Mouse (Mus musculus) intestine, embryonic 16.5 days (tissue): ENCODE measurements around the gene Rpl19. TPM values are rescaled to one million over a fixed set of nuclear protein-coding genes. Genes with fewer than 3 reads are reported as not detected.
A peak's percentile ranks its signal among the peaks of the same experiment; 100 is the strongest.

ENCODE experiments used
- ATAC-seq: fragments of 200-750 bp; cut with Nextera tagmentation; 2 replicates; pipeline ENCODE4 v1.8.0; 2017; ENCODE audit warnings: moderate TSS enrichment, moderate library complexity
- H3K27ac ChIP-seq: fragments of 300-500 bp; sonication (generic); 2 replicates; pipeline ENCODE4 v1.5.1; 2014; ENCODE audit warnings: mild to moderate bottlenecking, low read length
- H3K27me3 ChIP-seq: fragments of 300-500 bp; sonication (generic); replicated peaks from 2 replicates; pipeline ENCODE4 v1.6.1; 2014; ENCODE audit warnings: low read length, control low read depth, mixed read lengths; ENCODE audit not compliant: control insufficient read depth, insufficient read depth
- H3K36me3 ChIP-seq: fragments of 300-500 bp; sonication (generic); 2 replicates; pipeline ENCODE4 v1.6.1; 2014; ENCODE audit warnings: low read length, control low read depth; ENCODE audit not compliant: control insufficient read depth, insufficient read depth
- H3K4me1 ChIP-seq: fragments of 300-500 bp; sonication (generic); 2 replicates; pipeline ENCODE4 v1.6.1; 2014; ENCODE audit warnings: low read length, control low read depth, mixed read lengths; ENCODE audit not compliant: control insufficient read depth, insufficient read depth
- H3K4me2 ChIP-seq: fragments of 300-500 bp; sonication (generic); 2 replicates; pipeline ENCODE4 v1.6.1; 2014; ENCODE audit warnings: low read depth, low read length, control low read depth
- H3K4me3 ChIP-seq: fragments of 300-500 bp; sonication (generic); 2 replicates; pipeline ENCODE4 v1.5.1; 2014; ENCODE audit warnings: mild to moderate bottlenecking, low read length
- H3K9ac ChIP-seq: fragments of 300-500 bp; sonication (generic); 2 replicates; pipeline ENCODE4 v1.6.1; 2014; ENCODE audit warnings: low read depth, low read length
- H3K9me3 ChIP-seq: fragments of 300-500 bp; sonication (generic); 2 replicates; pipeline ENCODE4 v1.6.1; 2016; ENCODE audit warnings: low read length, control low read depth; ENCODE audit not compliant: control insufficient read depth
- WGBS: fragments of 180-500 bp; shearing (Covaris S2); extraction: QIAGEN DNeasy Blood & Tissue Kit; methylation state at CpG from one replicate; pipeline ENCODE4 v1.1.7; 2014; 5-methylcytosine and 5-hydroxymethylcytosine counted together
- polyA plus RNA-seq: library from polyadenylated mRNA; unstranded; fragments of >200 nt; fragmentation: Nextera tagmentation; extraction: Ambion mirVana; gene quantifications from 2 replicates; pipeline ENCODE4 v1.2.1, GENCODE M21; 2015

The Rpl19 gene
- 990 and 1,058 TPM in 2 replicates for polyA plus RNA-seq

GRCm38 (mm10) chr11:98026570-98027296, at the start of gene Rpl19:
TSS of gene Rpl19 (plus strand) at chr11:98026710.
- no peaks in the 10 kb centered on the region for H3K27me3 ChIP-seq
- peak within 1 kb of the TSS; percentile 83 for H3K27ac ChIP-seq
- no peaks in the 10 kb centered on the region for H3K9me3 ChIP-seq
- under 1% methylated on average over 64 of the region's 69 CpGs for WGBS
- H3K4me1 ChIP-seq: peaks cover 14% of the 10 kb centered on the region
- H3K4me3 ChIP-seq: peak within 1 kb of the TSS; percentile 100
- peak within 1 kb of the TSS; percentile 76 for H3K4me2 ChIP-seq
- H3K36me3 ChIP-seq: peaks cover 9% of the 10 kb centered on the region
- ATAC-seq: peak; percentile 77
- peak within 1 kb of the TSS; percentile 100 for H3K9ac ChIP-seq

GRCm38 (mm10) chr11:97977797-97978196, 48.7 kb upstream of the Rpl19 start:
- 84% methylated on average over 5 of the region's 5 CpGs for WGBS
- Histone ChIP-seq H3K9ac (no peak overlapping the region), H3K4me2 (no peak overlapping the region), H3K27me3 (no peaks in the 10 kb centered on the region), H3K4me3 (no peak overlapping the region), H3K27ac (no peak overlapping the region), H3K4me1 (no peaks in the 10 kb centered on the region), H3K36me3 (no peaks in the 10 kb centered on the region), H3K9me3 (no peaks in the 10 kb centered on the region)
- ATAC-seq: no peak

- Histone ChIP-seq H3K27ac (no peak overlapping the region), H3K27me3 (no peaks in the 10 kb centered on the region), H3K4me2 (no peak overlapping the region), H3K9ac (no peak overlapping the region), H3K36me3 (no peaks in the 10 kb centered on the region), H3K4me3 (no peak overlapping the region), H3K9me3 (no peaks in the 10 kb centered on the region), H3K4me1 (no peaks in the 10 kb centered on the region)
- ATAC-seq: no peak
- WGBS: 78% methylated on average over 13 of the region's 13 CpGs
Measured at GRCm38 (mm10) chr11:97978392-97978791, 48.1 kb upstream of the Rpl19 start.

GRCm38 (mm10) chr11:97979824-97980495, 46.5 kb upstream of the Rpl19 start:
- ATAC-seq: no peak
- H3K9me3 ChIP-seq: no peaks in the 10 kb centered on the region
- H3K9ac ChIP-seq: no peak overlapping the region
- WGBS: 66% methylated on average over 10 of the region's 10 CpGs
- H3K27me3 ChIP-seq: 0 out of 2 replicates have a peak, but pooled peaks cover 4% of the 10 kb centered on the region
- H3K4me1 ChIP-seq: no peaks in the 10 kb centered on the region
- no peak overlapping the region for H3K4me3 ChIP-seq
- H3K36me3 ChIP-seq: no peaks in the 10 kb centered on the region
- no peak overlapping the region for H3K27ac ChIP-seq
- H3K4me2 ChIP-seq: no peak overlapping the region

GRCm38 (mm10) chr11:97980531-97980966, 46.0 kb upstream of the Rpl19 start:
- Histone ChIP-seq H3K4me3 (no peak overlapping the region), H3K9ac (no peak overlapping the region), H3K27me3 (peaks cover 10% of the 10 kb centered on the region), H3K27ac (no peak overlapping the region), H3K9me3 (no peaks in the 10 kb centered on the region), H3K4me1 (no peaks in the 10 kb centered on the region), H3K36me3 (no peaks in the 10 kb centered on the region), H3K4me2 (no peak overlapping the region)
- ATAC-seq: no peak
- 66% methylated on average over 9 of the region's 9 CpGs for WGBS

GRCm38 (mm10) chr11:97982721-97983120, 43.8 kb upstream of the Rpl19 start:
- H3K4me1 ChIP-seq: peaks cover 7% of the 10 kb centered on the region
- ATAC-seq: no peak
- no peaks in the 10 kb centered on the region for H3K36me3 ChIP-seq
- no peak overlapping the region for H3K9ac ChIP-seq
- WGBS: 82% methylated on average over 9 of the region's 9 CpGs
- H3K9me3 ChIP-seq: no peaks in the 10 kb centered on the region
- H3K4me3 ChIP-seq: no peak overlapping the region
- H3K27me3 ChIP-seq: peaks cover 18% of the 10 kb centered on the region
- no peak overlapping the region for H3K27ac ChIP-seq
- H3K4me2 ChIP-seq: no peak overlapping the region

- 79% methylated on average over 3 of the region's 3 CpGs for WGBS
- H3K9ac ChIP-seq: no peak overlapping the region
- peaks cover 7% of the 10 kb centered on the region for H3K4me1 ChIP-seq
- peaks cover 18% of the 10 kb centered on the region for H3K27me3 ChIP-seq
- no peak overlapping the region for H3K4me2 ChIP-seq
- H3K27ac ChIP-seq: no peak overlapping the region
- H3K4me3 ChIP-seq: no peak overlapping the region
- no peak for ATAC-seq
- no peaks in the 10 kb centered on the region for H3K9me3 ChIP-seq
- no peaks in the 10 kb centered on the region for H3K36me3 ChIP-seq
Measured at GRCm38 (mm10) chr11:97983506-97983905, 43.0 kb upstream of the Rpl19 start.

- WGBS: 72% methylated on average over 1 of the region's 1 CpGs
- peaks cover 18% of the 10 kb centered on the region for H3K27me3 ChIP-seq
Measured at GRCm38 (mm10) chr11:97983983-97984382, 42.5 kb upstream of the Rpl19 start.

GRCm38 (mm10) chr11:97985727-97986677, 40.5 kb upstream of the Rpl19 start, which contains the start of gene Plxdc1:
TSS of gene Plxdc1 (minus strand) at chr11:97986444.
- Histone ChIP-seq H3K27me3 (peaks cover 18% of the 10 kb centered on the region), H3K9me3 (no peaks in the 10 kb centered on the region), H3K4me3 (peak within 1 kb of the TSS; percentile 92), H3K36me3 (no peaks in the 10 kb centered on the region), H3K4me2 (peak within 1 kb of the TSS; percentile 95), H3K9ac (peak within 1 kb of the TSS; percentile 68), H3K27ac (no peak within 1 kb of the TSS), H3K4me1 (peaks cover 15% of the 10 kb centered on the region)
- no peak for ATAC-seq
- 2% methylated on average over 69 of the region's 74 CpGs for WGBS

More at GRCm38 (mm10) chr11:97983983-97984382, 42.5 kb upstream of the Rpl19 start:
- H3K9me3 ChIP-seq: no peaks in the 10 kb centered on the region
- no peak for ATAC-seq
- peaks cover 7% of the 10 kb centered on the region for H3K4me1 ChIP-seq
- no peak overlapping the region for H3K4me2 ChIP-seq
- no peak overlapping the region for H3K9ac ChIP-seq
- no peaks in the 10 kb centered on the region for H3K36me3 ChIP-seq
- no peak overlapping the region for H3K4me3 ChIP-seq
- no peak overlapping the region for H3K27ac ChIP-seq
